Mouse (Mus musculus): ENCODE measurements around the gene Snx9. TPM values are rescaled to one million over a fixed set of nuclear protein-coding genes. Genes with fewer than 3 reads are reported as not detected.
A peak's percentile ranks its signal among the peaks of the same experiment; 100 is the strongest.

Gene Snx9
- 17.8 and 19.1 TPM in 2 replicates for polyA plus RNA-seq (2012; rRNA removed)

GRCm38 (mm10) chr17:5841128-5841942, at the start of gene Snx9:
Gene Snx9 (plus strand): TSS chr17:5841329.
- peaks cover 5% of the 10 kb centered on the region for H3K4me1 ChIP-seq (ENCODE audit: control insufficient read depth, insufficient read depth, low read length)
- peak within 1 kb of the TSS; percentile 73 for H3K4me3 ChIP-seq (replicated peaks; ENCODE audit: insufficient read depth, low read depth, low read length)
- 2% methylated on average over 127 of the region's 131 CpGs for WGBS
- H3K27ac ChIP-seq (ENCODE audit: insufficient read depth, low read length): peak within 1 kb of the TSS; percentile 100
- H3K27me3 ChIP-seq (ENCODE audit: control insufficient read depth, insufficient read depth, low read length): no peaks in the 10 kb centered on the region
- DNase-seq: peak; percentile 82 to 83
- peak; percentile 38; the same call in 1 of the 2 replicates for TF ChIP-seq POLR2A (IDR thresholded peaks at IDR 0.05; ENCODE audit: borderline replicate concordance, insufficient read depth, low read length)
- TF ChIP-seq CTCF (IDR thresholded peaks at IDR 0.05; ENCODE audit: borderline replicate concordance, insufficient read depth, low read depth, low read length): no peak

GRCm38 (mm10) chr17:5792164-5792791, 48.9 kb upstream of the Snx9 start:
- no peaks in the 10 kb centered on the region; the same call in 1 of the 2 replicates for H3K4me1 ChIP-seq (ENCODE audit: control insufficient read depth, insufficient read depth, low read length)
- H3K4me3 ChIP-seq (replicated peaks; ENCODE audit: insufficient read depth, low read depth, low read length): no peak overlapping the region
- H3K27ac ChIP-seq (ENCODE audit: insufficient read depth, low read length): no peak overlapping the region
- no peak for DNase-seq
- WGBS: 91% methylated on average over 12 of the region's 12 CpGs
- no peaks in the 10 kb centered on the region for H3K27me3 ChIP-seq (ENCODE audit: control insufficient read depth, insufficient read depth, low read length)
- no peak for TF ChIP-seq POLR2A (IDR thresholded peaks at IDR 0.05; ENCODE audit: borderline replicate concordance, insufficient read depth, low read length)
- no peak for TF ChIP-seq CTCF (IDR thresholded peaks at IDR 0.05; ENCODE audit: borderline replicate concordance, insufficient read depth, low read depth, low read length)

GRCm38 (mm10) chr17:5793593-5793992, 47.5 kb upstream of the Snx9 start:
- H3K27me3 ChIP-seq (ENCODE audit: control insufficient read depth, insufficient read depth, low read length): no peaks in the 10 kb centered on the region
- DNase-seq: no peak
- H3K4me1 ChIP-seq (ENCODE audit: control insufficient read depth, insufficient read depth, low read length): peaks cover 9% of the 10 kb centered on the region
- no peak for TF ChIP-seq CTCF (IDR thresholded peaks at IDR 0.05; ENCODE audit: borderline replicate concordance, insufficient read depth, low read depth, low read length)
- no peak for TF ChIP-seq POLR2A (IDR thresholded peaks at IDR 0.05; ENCODE audit: borderline replicate concordance, insufficient read depth, low read length)
- no peak overlapping the region for H3K4me3 ChIP-seq (replicated peaks; ENCODE audit: insufficient read depth, low read depth, low read length)
- WGBS: 76% methylated on average over 4 of the region's 4 CpGs
- no peak overlapping the region for H3K27ac ChIP-seq (ENCODE audit: insufficient read depth, low read length)

- 85% methylated on average over 5 of the region's 5 CpGs for WGBS
- Histone ChIP-seq H3K27ac (ENCODE audit: insufficient read depth, low read length) (no peak overlapping the region), H3K4me3 (replicated peaks; ENCODE audit: insufficient read depth, low read depth, low read length) (no peak overlapping the region), H3K4me1 (ENCODE audit: control insufficient read depth, insufficient read depth, low read length) (peaks cover 10% of the 10 kb centered on the region), H3K27me3 (ENCODE audit: control insufficient read depth, insufficient read depth, low read length) (no peaks in the 10 kb centered on the region)
- TF ChIP-seq POLR2A (IDR thresholded peaks at IDR 0.05; ENCODE audit: borderline replicate concordance, insufficient read depth, low read length) (no peak), CTCF (IDR thresholded peaks at IDR 0.05; ENCODE audit: borderline replicate concordance, insufficient read depth, low read depth, low read length) (no peak)
- DNase-seq: no peak
Measured at GRCm38 (mm10) chr17:5794276-5794675, 46.9 kb upstream of the Snx9 start.

DNA sequence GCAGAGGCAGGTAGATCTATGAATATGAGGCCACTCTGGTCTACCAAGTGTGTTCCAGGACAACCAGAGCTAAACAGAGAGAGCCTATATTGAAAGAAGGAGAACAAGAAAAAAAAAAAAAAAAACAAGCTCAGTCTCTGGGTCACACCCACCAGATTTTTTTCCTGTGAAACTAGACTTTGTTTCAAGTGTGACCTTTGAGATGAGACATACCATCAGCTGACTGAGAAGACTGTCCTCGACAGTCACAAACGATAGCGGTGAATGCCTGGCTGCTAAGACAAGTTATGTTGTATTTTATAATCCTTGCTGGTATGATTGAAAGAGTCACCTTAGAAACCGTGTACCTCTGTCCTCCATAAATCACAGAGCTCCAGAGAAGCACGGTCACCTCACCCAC, 45.8 kb upstream of the Snx9 start:
- TF ChIP-seq CTCF (IDR thresholded peaks at IDR 0.05; ENCODE audit: borderline replicate concordance, insufficient read depth, low read depth, low read length): no peak
- DNase-seq: no peak
- 75% methylated on average over 5 of the region's 5 CpGs for WGBS
- H3K4me3 ChIP-seq (replicated peaks; ENCODE audit: insufficient read depth, low read depth, low read length): no peak overlapping the region
- H3K4me1 ChIP-seq (ENCODE audit: control insufficient read depth, insufficient read depth, low read length): peaks cover 10% of the 10 kb centered on the region
- no peak overlapping the region for H3K27ac ChIP-seq (ENCODE audit: insufficient read depth, low read length)
- no peaks in the 10 kb centered on the region for H3K27me3 ChIP-seq (ENCODE audit: control insufficient read depth, insufficient read depth, low read length)

GRCm38 (mm10) chr17:5795878-5796277, 45.3 kb upstream of the Snx9 start:
- H3K27ac ChIP-seq (ENCODE audit: insufficient read depth, low read length): no peak overlapping the region
- peak; percentile 65 to 76 for DNase-seq
- no peak overlapping the region for H3K4me3 ChIP-seq (replicated peaks; ENCODE audit: insufficient read depth, low read depth, low read length)
- TF ChIP-seq POLR2A (IDR thresholded peaks at IDR 0.05; ENCODE audit: borderline replicate concordance, insufficient read depth, low read length) (no peak), CTCF (IDR thresholded peaks at IDR 0.05; ENCODE audit: borderline replicate concordance, insufficient read depth, low read depth, low read length) (peak; percentile 84)
- WGBS: 0% methylated on average over 5 of the region's 5 CpGs
- peaks cover 10% of the 10 kb centered on the region for H3K4me1 ChIP-seq (ENCODE audit: control insufficient read depth, insufficient read depth, low read length)
- H3K27me3 ChIP-seq (ENCODE audit: control insufficient read depth, insufficient read depth, low read length): no peaks in the 10 kb centered on the region

DNA sequence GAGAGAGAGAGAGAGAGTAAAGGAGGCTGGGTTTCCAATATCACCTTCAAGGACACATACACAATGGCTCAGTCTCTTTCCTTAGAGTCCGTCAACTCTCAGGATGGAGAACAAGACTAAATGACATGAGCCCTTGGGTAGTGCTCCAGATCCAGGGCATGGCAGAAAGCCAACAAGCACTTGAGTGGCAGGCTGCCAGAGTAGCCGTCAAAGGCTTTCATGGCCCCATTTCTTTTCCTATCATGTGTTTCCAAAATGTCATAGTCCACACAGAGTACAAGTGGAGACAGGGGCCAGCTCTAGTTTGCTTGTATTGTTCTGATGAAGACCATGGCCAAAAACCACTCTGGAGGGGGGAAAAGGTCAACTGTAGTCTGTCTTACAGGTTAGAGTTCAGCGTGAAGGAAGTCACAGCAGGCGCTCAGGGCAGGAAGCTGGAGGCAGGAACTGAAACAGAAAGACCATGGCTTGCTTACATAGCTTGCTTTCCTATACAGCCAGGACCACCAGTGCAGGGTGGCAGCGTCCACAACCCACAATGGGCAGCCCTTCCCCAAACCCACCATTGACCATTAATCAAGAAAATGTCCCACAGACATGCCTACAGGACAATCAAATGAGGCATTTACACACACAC, 43.9 kb upstream of the Snx9 start:
- Histone ChIP-seq H3K4me3 (replicated peaks; ENCODE audit: insufficient read depth, low read depth, low read length) (no peak overlapping the region), H3K4me1 (ENCODE audit: control insufficient read depth, insufficient read depth, low read length) (peaks cover 10% of the 10 kb centered on the region), H3K27me3 (ENCODE audit: control insufficient read depth, insufficient read depth, low read length) (no peaks in the 10 kb centered on the region), H3K27ac (ENCODE audit: insufficient read depth, low read length) (no peak overlapping the region)
- DNase-seq: peak; percentile 31 to 44
- TF ChIP-seq CTCF (IDR thresholded peaks at IDR 0.05; ENCODE audit: borderline replicate concordance, insufficient read depth, low read depth, low read length) (no peak), POLR2A (IDR thresholded peaks at IDR 0.05; ENCODE audit: borderline replicate concordance, insufficient read depth, low read length) (no peak)
- WGBS: 68% methylated on average over 5 of the region's 5 CpGs
